Mouse (Mus musculus): ENCODE results near the gene Rpl6. TPM values are rescaled to one million over a fixed set of nuclear protein-coding genes. Genes with fewer than 3 reads are reported as not detected.
A peak's percentile ranks its signal among the peaks of the same experiment; 100 is the strongest.
"Not testable (repeated sequence)": the region's sequence is repeated elsewhere in the genome, so short reads cannot be mapped to it uniquely, and the experiment has no call there.

Gene Rpl6
- total RNA-seq, 2 experiments from 2014 or later = 457 to 473 TPM

- DNase-seq (ENCODE audit: low spot score in 2 of 2) = no peak
Observed at GRCm38 (mm10) chr5:121194173-121194572, 10.1 kb upstream of the Rpl6 start.

- no peak for DNase-seq (ENCODE audit: low spot score in 2 of 2)
Observed at GRCm38 (mm10) chr5:121196764-121197163, 7.5 kb upstream of the Rpl6 start.

- no peak for DNase-seq (ENCODE audit: low spot score in 2 of 2)
Observed at GRCm38 (mm10) chr5:121197337-121197736, 6.9 kb upstream of the Rpl6 start.

GRCm38 (mm10) chr5:121198376-121198775, 5.9 kb upstream of the Rpl6 start:
- DNase-seq (ENCODE audit: low spot score in 2 of 2) = no peak

DNA sequence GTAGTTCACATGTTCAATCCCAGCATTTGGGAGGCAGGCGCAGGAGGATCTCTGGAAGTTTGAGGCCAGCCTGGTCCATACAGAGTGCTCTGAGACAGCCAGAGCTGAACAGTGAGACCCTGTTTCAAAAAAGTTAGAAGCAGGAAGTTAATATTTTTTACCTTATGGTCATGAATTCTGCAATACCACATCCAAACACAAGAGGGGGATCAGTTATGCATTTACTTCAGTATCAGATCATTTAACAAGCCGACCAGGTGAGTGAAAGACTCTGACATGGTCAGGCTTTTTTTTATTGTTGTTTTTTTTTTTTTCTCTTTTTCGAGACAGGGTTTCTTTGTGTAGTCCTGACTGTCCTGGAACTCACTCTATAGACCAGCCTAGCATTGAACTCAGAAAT, 2.5 kb upstream of the Rpl6 start:
- DNase-seq (ENCODE audit: low spot score in 2 of 2) = no peak

DNA sequence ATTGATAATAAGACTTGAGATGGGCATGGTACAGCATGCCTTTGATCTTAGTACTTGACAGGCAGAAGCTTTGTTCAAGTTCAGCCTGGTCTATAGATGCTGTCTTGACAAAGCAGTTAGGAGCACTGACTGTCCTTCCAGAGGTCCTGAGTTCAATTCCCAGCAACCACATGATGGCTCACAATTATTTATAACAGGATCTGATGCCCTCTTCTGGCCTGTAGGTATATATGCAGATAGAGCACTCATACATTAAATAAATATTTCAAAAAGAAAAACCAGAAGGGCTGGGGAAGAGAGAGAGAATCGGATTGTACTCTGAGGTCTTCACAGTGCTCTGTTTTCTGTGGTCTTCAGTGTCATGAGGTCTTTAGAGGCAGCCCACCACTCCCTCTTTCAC, 1.8 kb upstream of the Rpl6 start:
- no peak for DNase-seq (ENCODE audit: low spot score in 2 of 2)

GRCm38 (mm10) chr5:121205537-121206130, 1.4 kb downstream of the Rpl6 start:
- DNase-seq (ENCODE audit: low spot score in 2 of 2) = not testable (repeated sequence)

DNA sequence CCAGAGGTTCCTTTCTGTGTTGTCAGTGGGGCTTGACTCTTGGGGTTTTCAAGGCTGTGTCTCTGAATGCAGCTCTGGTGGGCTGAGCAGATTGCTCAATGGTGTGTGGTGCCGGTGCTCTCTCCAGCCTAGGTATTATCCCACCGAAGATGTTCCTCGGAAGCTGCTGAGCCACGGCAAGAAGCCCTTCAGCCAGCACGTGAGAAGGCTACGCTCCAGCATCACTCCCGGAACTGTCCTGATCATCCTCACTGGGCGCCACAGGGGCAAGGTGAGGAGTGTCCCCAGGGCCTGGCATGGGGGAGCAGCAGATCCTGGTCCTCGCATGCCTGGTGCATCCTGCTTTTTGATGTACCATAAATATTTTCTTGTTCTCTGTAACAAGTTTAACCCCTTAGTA, 2.3 kb downstream of the Rpl6 start:
- DNase-seq (ENCODE audit: low spot score in 2 of 2) = no peak

- no peak for DNase-seq (ENCODE audit: low spot score in 2 of 2)
Observed at GRCm38 (mm10) chr5:121206984-121207383, 2.7 kb downstream of the Rpl6 start.

- DNase-seq (ENCODE audit: low spot score in 2 of 2) = no peak
Observed at GRCm38 (mm10) chr5:121209755-121210600, 5.7 kb downstream of the Rpl6 start.

- DNase-seq (ENCODE audit: low spot score in 2 of 2) = no peak
Observed at GRCm38 (mm10) chr5:121210601-121210924, 6.3 kb downstream of the Rpl6 start.

DNA sequence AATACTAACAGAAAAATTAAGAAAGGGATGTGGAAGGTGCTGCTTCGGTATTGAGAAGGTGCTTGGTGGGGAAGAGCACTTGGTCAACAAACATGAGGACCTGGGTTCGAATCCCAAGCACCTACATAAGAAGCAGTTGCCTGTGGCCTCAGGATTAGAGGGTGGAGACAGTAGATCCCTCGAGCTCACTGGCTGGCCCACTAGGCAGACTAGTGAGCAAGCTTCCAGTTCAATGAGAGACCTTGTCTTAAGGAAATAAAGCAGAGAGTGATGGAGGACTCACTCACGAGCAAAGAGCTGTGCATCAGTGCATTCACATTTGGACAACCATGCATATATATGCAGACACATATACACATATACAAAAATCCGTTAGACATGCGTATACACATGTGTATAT, 7.8 kb downstream of the Rpl6 start:
- no peak for DNase-seq (ENCODE audit: low spot score in 2 of 2)

GRCm38 (mm10) chr5:121214707-121215106, 10.4 kb downstream of the Rpl6 start:
- no peak for DNase-seq (ENCODE audit: low spot score in 2 of 2)

- peak; percentile 74 to 76 for DNase-seq (ENCODE audit: low spot score in 2 of 2)
Observed at GRCm38 (mm10) chr5:121215380-121216125, 11.3 kb downstream of the Rpl6 start.

DNA sequence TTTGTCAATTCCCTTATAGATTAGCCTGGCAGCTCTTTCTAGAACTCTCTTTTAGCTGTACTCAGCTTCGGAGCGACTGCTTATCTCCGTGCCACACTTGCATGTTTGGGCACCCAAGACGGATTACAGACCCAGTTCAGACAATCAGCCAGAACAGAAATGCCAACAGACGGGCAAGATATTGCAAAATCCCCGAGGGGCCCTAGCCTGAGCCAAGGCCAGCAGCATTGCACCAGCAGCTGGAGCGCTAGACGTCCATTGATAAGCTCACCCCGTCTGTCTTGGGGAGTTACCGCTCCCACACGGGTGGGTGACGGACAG, 11.8 kb downstream of the Rpl6 start:
- no peak for DNase-seq (ENCODE audit: low spot score in 2 of 2)

GRCm38 (mm10) chr5:121216584-121217312, 12.5 kb downstream of the Rpl6 start:
- DNase-seq (ENCODE audit: low spot score in 2 of 2) = not testable (repeated sequence)

DNA sequence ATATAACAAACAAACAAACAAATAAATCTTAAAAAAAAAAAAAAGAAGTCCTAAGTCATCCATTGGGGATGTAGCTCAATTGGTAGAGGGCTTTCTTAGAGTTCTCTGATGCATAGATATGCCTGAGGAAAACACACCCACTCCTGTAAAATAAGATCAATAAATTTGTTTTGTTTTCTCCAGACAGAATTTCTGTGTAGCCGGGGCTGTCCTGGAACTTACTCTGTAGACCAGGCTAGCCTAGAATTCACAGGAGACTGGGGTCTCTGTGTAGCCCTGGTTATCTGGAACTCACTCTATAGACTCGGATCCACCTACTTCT, 13.0 kb downstream of the Rpl6 start:
- no peak for DNase-seq (ENCODE audit: low spot score in 2 of 2)

- no peak for DNase-seq (ENCODE audit: low spot score in 2 of 2)
Observed at GRCm38 (mm10) chr5:121219190-121219589, 14.9 kb downstream of the Rpl6 start.

DNA sequence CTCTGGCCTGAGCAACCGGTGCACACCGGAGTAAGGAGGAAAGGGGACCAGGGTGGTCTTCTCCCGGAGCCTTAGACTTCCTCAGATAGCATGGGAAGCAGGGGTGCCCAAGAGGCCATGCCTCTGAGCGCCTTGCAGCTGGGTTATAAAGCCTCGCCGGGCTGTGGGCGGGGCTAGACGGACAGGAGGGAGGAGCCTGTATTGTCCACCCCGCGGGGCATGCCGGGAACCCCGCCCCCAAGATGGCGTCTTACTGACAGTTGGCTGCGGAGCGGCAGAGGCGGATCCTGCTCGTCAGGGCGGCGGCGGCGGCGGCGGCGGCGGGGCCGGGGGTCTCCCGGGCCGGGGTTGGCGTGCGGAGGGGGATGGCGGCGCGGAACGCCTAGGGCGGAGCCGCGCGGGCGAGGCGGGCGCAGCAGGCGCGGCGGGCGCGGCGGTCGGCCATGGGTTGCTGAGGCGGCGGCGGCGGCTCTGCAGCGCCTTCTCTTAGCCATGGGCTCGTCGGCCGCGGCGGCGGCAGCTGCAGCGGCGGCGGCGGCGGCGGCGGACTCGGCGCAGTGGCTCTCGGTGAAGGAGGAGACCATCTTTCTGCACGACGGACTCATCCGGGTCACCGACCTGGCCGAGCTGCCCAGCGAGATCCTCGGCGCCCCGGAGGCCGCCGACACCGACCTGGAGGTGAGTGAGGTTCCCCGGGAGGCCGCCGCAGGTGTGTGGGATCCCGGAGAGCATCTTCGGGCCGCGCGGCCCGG, 15.9 kb downstream of the Rpl6 start, which contains the start of gene Hectd4:
Gene Hectd4 (plus strand): TSS at position 240 of the 752 bp plus-strand sequence.
- peak; percentile 95 to 98 for DNase-seq (ENCODE audit: low spot score in 2 of 2)

- peak; percentile 23 to 25 for DNase-seq (ENCODE audit: low spot score in 2 of 2)
Observed at GRCm38 (mm10) chr5:121220732-121221301, 16.5 kb downstream of the Rpl6 start.

Data from left cerebral cortex, adult 18-20 months (tissue).